Mouse (Mus musculus) embryonic facial prominence, embryonic 14.5 days (tissue): ENCODE data around the gene Mmp17. TPM values are rescaled to one million over a fixed set of nuclear protein-coding genes. Genes with fewer than 3 reads are reported as not detected.
"Not testable (repeated sequence)": the region's sequence is repeated elsewhere in the genome, so short reads cannot be mapped to it uniquely, and the experiment has no call there.

Experiments
- ATAC-seq: fragments of 200-750 bp; cut with Nextera tagmentation; 2 replicates; pipeline ENCODE4 v1.8.0; 2017; ENCODE audit warnings: low read depth, moderate number of reproducible peaks, moderate TSS enrichment
- DNase-seq: peaks from one replicate; pipeline ENCODE4 v3.0.0-alpha.2; 2015; ENCODE audit warnings: low spot score
- H3K27ac ChIP-seq: fragments of 300-500 bp; sonication (generic); replicated peaks from 2 replicates; pipeline ENCODE4 v1.5.1; 2014; ENCODE audit warnings: low read depth, mild to moderate bottlenecking, low read length, moderate library complexity
- H3K27me3 ChIP-seq: fragments of 300-500 bp; sonication (generic); replicated peaks from 2 replicates; pipeline ENCODE4 v1.6.1; 2014; ENCODE audit warnings: low read length; ENCODE audit not compliant: control insufficient read depth, insufficient read depth
- H3K36me3 ChIP-seq: fragments of 300-500 bp; sonication (generic); 2 replicates; pipeline ENCODE4 v1.6.1; 2014; ENCODE audit warnings: low read length, mixed read lengths; ENCODE audit not compliant: control insufficient read depth, insufficient read depth
- H3K4me1 ChIP-seq: fragments of 300-500 bp; sonication (generic); 2 replicates; pipeline ENCODE4 v1.6.1; 2014; ENCODE audit warnings: antibody characterized with exemption, low read length; ENCODE audit not compliant: control insufficient read depth, insufficient read depth
- H3K4me2 ChIP-seq: fragments of 300-500 bp; sonication (generic); 2 replicates; pipeline ENCODE4 v1.6.1; 2014; ENCODE audit warnings: low read depth, mild to moderate bottlenecking, low read length, moderate library complexity, mixed read lengths
- H3K4me3 ChIP-seq: fragments of 300-500 bp; sonication (generic); 2 replicates; pipeline ENCODE4 v1.5.1; 2014; ENCODE audit warnings: low read depth, mild to moderate bottlenecking, low read length
- H3K9ac ChIP-seq: fragments of 300-500 bp; sonication (generic); 2 replicates; pipeline ENCODE4 v1.6.1; 2014; ENCODE audit warnings: low read depth, mild to moderate bottlenecking, low read length, moderate library complexity, mixed read lengths
- H3K9me3 ChIP-seq: fragments of 300-500 bp; sonication (generic); 2 replicates; pipeline ENCODE4 v1.6.1; 2016; ENCODE audit warnings: low read length; ENCODE audit not compliant: control insufficient read depth
- WGBS: fragments of 180-500 bp; shearing (Covaris S2); extraction: QIAGEN DNeasy Blood & Tissue Kit; methylation state at CpG from one replicate; pipeline ENCODE4 v1.1.7; 2014; 5-methylcytosine and 5-hydroxymethylcytosine counted together
- polyA plus RNA-seq: library from polyadenylated mRNA; unstranded; fragments of >200 nt; fragmentation: Nextera tagmentation; extraction: Ambion mirVana; gene quantifications from 2 replicates; pipeline ENCODE4 v1.2.1, GENCODE M21; 2014

The Mmp17 gene
- polyA plus RNA-seq, 1 experiment from 2014 or later, result 2.1 TPM

DNA sequence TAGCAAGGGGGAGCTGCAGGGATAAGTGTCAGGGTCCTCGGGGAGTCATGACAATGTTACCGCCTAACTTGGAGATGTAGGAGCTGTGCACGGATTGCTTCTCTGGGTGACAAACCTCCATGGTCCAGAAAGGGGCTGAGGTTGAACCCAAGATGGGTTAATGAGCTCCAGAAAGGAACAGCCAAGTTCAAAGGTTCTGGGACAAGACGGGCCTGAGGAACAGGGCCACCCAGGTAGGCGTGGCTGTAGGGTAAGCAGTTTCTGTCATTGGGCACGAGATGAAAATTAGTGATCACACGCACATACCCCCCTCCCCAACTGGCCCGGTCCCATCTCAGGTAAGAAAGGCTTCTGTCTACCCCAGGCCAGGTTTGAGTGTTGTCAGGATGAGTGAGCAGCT, 23.5 kb downstream of the Mmp17 start:
- Histone ChIP-seq H3K4me2 (no peak overlapping the region), H3K4me1 (no peaks in the 10 kb centered on the region), H3K27ac (no peak overlapping the region), H3K27me3 (no peaks in the 10 kb centered on the region), H3K36me3 (no peaks in the 10 kb centered on the region), H3K9ac (no peak overlapping the region), H3K4me3 (no peak overlapping the region), H3K9me3 (no peaks in the 10 kb centered on the region)
- no peak for ATAC-seq
- WGBS, result 75% methylated on average over 8 of the region's 8 CpGs
- DNase-seq, result no peak

DNA sequence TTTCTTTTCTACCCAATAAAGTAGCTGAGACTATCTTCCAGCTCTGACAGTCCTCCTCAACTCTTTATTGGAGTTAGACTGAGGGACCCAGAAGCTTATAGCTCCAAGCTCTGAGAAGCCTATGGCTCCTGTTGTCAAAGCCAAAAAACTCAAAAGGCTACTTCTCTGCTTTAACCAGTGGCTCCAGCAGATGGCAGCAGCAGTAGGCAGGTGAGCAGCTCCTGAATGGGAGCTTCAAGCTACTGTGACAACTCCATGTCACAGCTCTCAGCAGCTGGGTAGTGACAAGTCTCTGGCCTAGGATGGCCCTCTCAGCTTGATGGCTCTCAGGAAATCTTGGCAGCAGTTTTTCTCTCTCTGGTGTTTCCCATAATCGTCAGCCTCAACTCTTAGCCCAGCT, 27.1 kb downstream of the Mmp17 start:
- no peak overlapping the region for H3K4me2 ChIP-seq
- no peaks in the 10 kb centered on the region for H3K27me3 ChIP-seq
- no peak overlapping the region for H3K9ac ChIP-seq
- 17% methylated on average over 1 of the region's 1 CpGs for WGBS
- H3K27ac ChIP-seq, result no peak overlapping the region
- DNase-seq (peak; percentile 78), ATAC-seq (no peak)
- no peaks in the 10 kb centered on the region for H3K9me3 ChIP-seq
- H3K4me1 ChIP-seq, result no peaks in the 10 kb centered on the region
- H3K4me3 ChIP-seq, result no peak overlapping the region
- H3K36me3 ChIP-seq, result no peaks in the 10 kb centered on the region

DNA sequence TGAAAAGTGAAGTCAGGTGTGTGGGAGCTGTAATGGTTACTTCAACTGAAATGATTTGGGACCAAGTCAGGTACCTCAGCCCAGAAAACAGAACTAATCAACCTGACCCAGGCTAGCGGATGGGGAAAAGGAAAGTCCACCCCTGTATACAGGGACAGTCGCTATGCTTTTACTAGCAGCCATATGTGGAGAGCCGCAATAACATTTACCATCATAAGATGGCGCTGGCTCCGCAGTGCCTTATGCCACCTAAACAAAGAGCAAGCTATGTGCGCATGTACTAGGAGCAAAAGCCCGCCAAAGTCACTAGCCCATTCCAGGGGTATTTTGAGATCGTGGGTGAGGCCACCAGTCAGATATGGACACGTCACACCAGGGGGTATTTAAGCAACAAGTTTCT, 36.6 kb downstream of the Mmp17 start:
- not testable (repeated sequence) for H3K36me3 ChIP-seq, H3K4me2 ChIP-seq, DNase-seq, H3K27me3 ChIP-seq, H3K4me1 ChIP-seq, H3K9ac ChIP-seq, H3K4me3 ChIP-seq, H3K27ac ChIP-seq, H3K9me3 ChIP-seq, ATAC-seq
- WGBS, result 65% methylated on average over 9 of the region's 9 CpGs

DNA sequence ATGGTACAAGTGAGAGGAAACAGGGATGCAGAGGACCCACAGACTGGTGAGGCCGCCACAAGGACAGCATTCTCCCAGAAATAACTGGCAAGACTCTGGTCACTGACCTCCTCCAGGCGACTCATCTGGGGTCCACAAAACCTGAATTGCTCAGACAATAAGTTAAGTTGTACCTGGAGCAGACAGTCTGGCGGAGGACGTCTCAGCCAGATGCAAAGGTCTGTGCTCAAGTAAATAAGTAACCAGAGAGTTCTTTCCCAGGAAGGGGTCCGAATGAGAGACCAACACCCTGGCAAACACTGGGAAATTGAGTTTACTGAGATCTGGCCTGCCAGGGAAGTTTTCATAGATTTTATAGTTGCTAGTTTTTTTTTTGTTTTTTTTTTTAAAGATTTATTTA, 37.4 kb downstream of the Mmp17 start:
- ATAC-seq, result no peak
- Histone ChIP-seq H3K9me3 (no peaks in the 10 kb centered on the region), H3K27me3 (no peaks in the 10 kb centered on the region), H3K36me3 (no peaks in the 10 kb centered on the region), H3K27ac (no peak overlapping the region), H3K9ac (no peak overlapping the region), H3K4me3 (no peak overlapping the region), H3K4me2 (no peak overlapping the region), H3K4me1 (no peaks in the 10 kb centered on the region)
- no peak for DNase-seq
- WGBS, result 81% methylated on average over 5 of the region's 5 CpGs

DNA sequence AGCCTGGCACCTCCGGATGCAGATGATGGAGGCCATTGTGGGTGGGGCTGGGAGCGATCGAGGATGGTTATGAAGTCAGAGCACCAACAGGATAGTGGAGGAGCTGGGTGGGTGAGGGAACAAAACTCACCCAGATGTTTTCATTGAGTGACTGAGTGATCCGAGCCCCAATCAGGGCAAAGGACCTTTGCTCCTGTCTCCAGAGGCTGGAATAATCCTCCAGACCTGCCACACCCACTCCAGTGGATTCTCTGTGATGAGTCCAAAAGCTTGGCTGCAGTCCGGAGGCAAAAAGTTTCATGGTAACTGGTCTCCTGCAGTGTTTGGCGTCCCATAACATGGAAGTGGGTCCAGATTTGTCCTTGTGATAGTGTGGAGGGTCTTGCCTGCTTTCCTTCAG, 42.1 kb downstream of the Mmp17 start:
- Histone ChIP-seq H3K4me2 (no peak overlapping the region), H3K9me3 (no peaks in the 10 kb centered on the region), H3K27ac (no peak overlapping the region), H3K27me3 (no peaks in the 10 kb centered on the region), H3K36me3 (no peaks in the 10 kb centered on the region), H3K4me3 (no peak overlapping the region), H3K4me1 (no peaks in the 10 kb centered on the region), H3K9ac (no peak overlapping the region)
- 83% methylated on average over 6 of the region's 6 CpGs for whole genome bisulfite sequencing
- DNase-seq (no peak), ATAC-seq (no peak)

DNA sequence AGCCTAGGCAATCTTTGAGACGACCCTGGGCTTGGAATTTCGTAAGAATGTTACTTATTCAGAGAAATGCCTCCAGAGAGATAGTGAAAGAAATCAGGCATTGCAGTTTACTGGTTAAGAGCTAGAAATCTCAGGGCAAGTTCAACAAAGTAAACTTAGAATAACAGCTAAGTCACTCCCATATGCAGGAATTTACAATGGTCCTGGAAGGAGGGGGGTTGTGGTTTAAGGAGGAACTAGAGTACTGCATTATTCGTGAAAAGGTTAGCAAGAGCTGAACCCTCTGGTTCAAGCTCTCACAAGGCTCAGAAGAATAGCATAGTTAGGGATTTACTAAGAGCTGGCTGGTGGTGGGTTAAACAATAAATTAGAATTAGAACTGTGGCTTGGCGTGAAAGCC, 42.6 kb downstream of the Mmp17 start:
- not testable (repeated sequence) for H3K4me1 ChIP-seq
- WGBS, result 74% methylated on average over 4 of the region's 4 CpGs

DNA sequence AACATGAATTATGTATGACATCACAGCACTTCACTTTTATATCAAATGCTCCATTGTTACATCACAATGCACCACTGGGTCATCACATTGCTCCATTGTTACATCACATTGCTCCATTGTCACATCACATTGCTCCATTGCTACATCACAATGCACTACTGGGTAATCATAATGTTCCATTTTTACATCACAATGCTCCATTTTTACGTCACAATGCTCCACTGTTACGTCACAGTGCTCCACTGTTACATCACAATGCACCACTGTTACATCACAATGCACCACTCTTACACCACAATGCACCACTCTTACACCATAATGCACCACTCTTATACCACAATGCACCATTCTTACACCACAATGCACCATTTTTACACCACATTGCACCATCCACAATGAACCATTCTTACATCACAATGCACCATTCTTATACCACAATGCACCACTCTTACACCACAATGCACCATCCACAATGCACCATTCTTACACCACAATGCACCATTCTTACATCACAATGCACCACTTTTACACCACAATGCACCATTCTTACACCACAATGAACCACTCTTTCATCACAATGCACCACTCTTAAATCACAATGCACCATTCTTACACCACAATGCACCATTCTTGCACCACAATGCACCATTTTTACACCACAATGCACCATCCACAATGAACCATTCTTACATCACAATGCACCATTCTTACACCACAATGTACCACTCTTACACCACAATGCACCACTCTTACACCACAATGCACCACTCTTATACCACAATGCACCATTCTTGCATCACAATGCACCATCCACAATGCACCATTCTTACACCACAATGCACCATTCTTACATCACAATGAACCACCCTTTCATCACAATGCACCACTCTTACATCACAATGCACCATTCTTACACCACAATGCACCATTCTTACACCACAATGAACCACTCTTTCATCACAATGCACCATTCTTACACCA, 48.6 kb downstream of the Mmp17 start:
- H3K36me3 ChIP-seq, H3K27me3 ChIP-seq, ATAC-seq, H3K4me3 ChIP-seq, DNase-seq, H3K4me1 ChIP-seq, H3K27ac ChIP-seq, H3K9ac ChIP-seq, H3K9me3 ChIP-seq, H3K4me2 ChIP-seq: not testable (repeated sequence)
- WGBS, result 89% methylated on average over 2 of the region's 2 CpGs

More for the DNA sequence above, 42.6 kb downstream of the Mmp17 start:
- H3K27me3 ChIP-seq, H3K9me3 ChIP-seq, H3K27ac ChIP-seq, H3K9ac ChIP-seq, ATAC-seq, H3K4me3 ChIP-seq, H3K4me2 ChIP-seq, H3K36me3 ChIP-seq, DNase-seq: not testable (repeated sequence)

DNA sequence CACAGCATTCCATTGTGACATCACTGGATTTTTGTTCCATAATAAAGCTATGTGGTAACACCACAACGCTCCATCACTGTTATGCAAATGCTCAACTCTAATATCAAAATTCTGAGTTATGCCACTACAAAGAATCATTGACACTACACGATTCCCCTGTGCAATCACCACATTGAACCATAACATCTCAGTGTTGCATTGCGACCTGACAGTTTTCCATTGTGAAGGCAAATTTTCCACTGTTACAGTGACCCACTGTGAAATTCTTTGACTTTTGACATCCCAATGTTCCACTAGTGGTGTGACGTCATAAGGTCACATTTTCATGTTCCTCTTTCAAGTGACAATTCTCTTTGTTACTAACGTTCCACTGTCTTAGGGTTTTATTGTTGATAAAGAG, 66.9 kb downstream of the Mmp17 start:
- Histone ChIP-seq H3K27me3 (no peaks in the 10 kb centered on the region), H3K27ac (no peak overlapping the region), H3K4me3 (no peak overlapping the region), H3K4me1 (no peaks in the 10 kb centered on the region), H3K36me3 (peaks cover 8% of the 10 kb centered on the region; the same call in 1 of the 2 replicates), H3K9ac (no peak overlapping the region), H3K9me3 (no peaks in the 10 kb centered on the region), H3K4me2 (no peak overlapping the region)
- DNase-seq, result no peak
- WGBS, result 93% methylated on average over 5 of the region's 5 CpGs
- no peak for ATAC-seq

DNA sequence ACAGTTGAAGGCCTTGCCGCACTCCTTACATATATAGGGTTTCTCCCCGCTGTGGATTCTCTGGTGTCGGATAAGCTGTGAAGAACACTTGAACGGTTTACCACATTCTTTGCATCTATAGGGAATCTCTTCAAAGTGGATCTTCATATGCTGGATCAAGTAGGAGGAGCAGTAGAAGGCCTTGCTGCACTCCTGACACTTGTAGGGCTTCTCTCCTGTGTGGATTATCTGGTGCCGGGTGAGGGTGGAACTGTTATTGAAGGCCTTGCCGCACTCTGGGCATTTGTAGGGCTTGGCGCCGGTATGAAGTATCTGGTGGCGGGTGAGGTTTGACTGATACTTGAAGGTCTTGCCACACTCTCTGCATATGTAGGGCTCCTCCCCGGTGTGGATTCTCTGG, 73.0 kb downstream of the Mmp17 start:
- Histone ChIP-seq H3K4me1 (no peaks in the 10 kb centered on the region), H3K9ac (no peak overlapping the region), H3K36me3 (peaks cover 60% of the 10 kb centered on the region), H3K27me3 (no peaks in the 10 kb centered on the region), H3K4me2 (no peak overlapping the region), H3K4me3 (no peak overlapping the region), H3K9me3 (no peaks in the 10 kb centered on the region), H3K27ac (no peak overlapping the region)
- DNase-seq (no peak), ATAC-seq (no peak)
- 95% methylated on average over 10 of the region's 10 CpGs for WGBS
